Mouse (Mus musculus) ES-E14 (cell line): ENCODE results near the gene Pcnx2. TPM values are rescaled to one million over a fixed set of nuclear protein-coding genes. Genes with fewer than 3 reads are reported as not detected.

Experiments
- DNase-seq: peaks from one replicate; pipeline ENCODE4 v3.0.0-alpha.2; 2013; ENCODE audit warnings: low read depth, low spot score
- H3K27ac ChIP-seq: 2 replicates; pipeline ENCODE4 v1.5.1; 2012; ENCODE audit warnings: low read depth, mild to moderate bottlenecking, low read length, moderate library complexity, mixed read lengths; ENCODE audit not compliant: poor library complexity, insufficient read depth, severe bottlenecking
- H3K36me3 ChIP-seq: 2 replicates; pipeline ENCODE4 v1.6.1; 2012; ENCODE audit warnings: mild to moderate bottlenecking, low read length, moderate library complexity, mixed read lengths; ENCODE audit not compliant: control insufficient read depth, poor library complexity, insufficient read depth, severe bottlenecking
- H3K4me1 ChIP-seq, 2 experiments: fragments of 150-350 bp in 1 of 2; sonication (generic) in 1 of 2; 2 replicates each; pipeline ENCODE4 v1.6.1; 2012; ENCODE audit warnings: low read length in 2 of 2, mild to moderate bottlenecking in 1 of 2, mixed read lengths in 1 of 2; ENCODE audit not compliant: control insufficient read depth in 2 of 2, insufficient read depth in 2 of 2, poor library complexity in 1 of 2
- H3K4me3 ChIP-seq, 2 experiments: fragments of 150-350 bp in 1 of 2; sonication (generic) in 1 of 2; 2 replicates each; pipeline ENCODE4 v1.5.1; 2012; ENCODE audit warnings: low read length in 2 of 2, low read depth in 1 of 2, mild to moderate bottlenecking in 1 of 2, mixed read lengths in 1 of 2; ENCODE audit not compliant: insufficient read depth in 1 of 2, poor library complexity in 1 of 2, severe bottlenecking in 1 of 2
- H3K9ac ChIP-seq: 2 replicates; pipeline ENCODE4 v1.6.1; 2012; ENCODE audit warnings: low read depth, mild to moderate bottlenecking, low read length, mixed read lengths; ENCODE audit not compliant: poor library complexity, insufficient read depth, severe bottlenecking
- H3K9me3 ChIP-seq: fragments of 150-350 bp; sonication (generic); 2 replicates; pipeline ENCODE4 v1.6.1; 2012; ENCODE audit warnings: low read depth, mild to moderate bottlenecking, low read length; ENCODE audit not compliant: control insufficient read depth, insufficient read depth
- CHD2 ChIP-seq: IDR thresholded peaks from 2 replicates; pipeline ENCODE4 v1.6.1; 2014; ENCODE audit warnings: mild to moderate bottlenecking, low read depth, low read length, inconsistent platforms
- HCFC1 ChIP-seq: IDR thresholded peaks from 2 replicates; pipeline ENCODE4 v1.6.1; 2012; ENCODE audit warnings: low read length, inconsistent platforms, borderline replicate concordance; ENCODE audit not compliant: insufficient read depth
- MAFK ChIP-seq: IDR thresholded peaks from 2 replicates; pipeline ENCODE4 v1.6.1; 2014; ENCODE audit warnings: mild to moderate bottlenecking, low read depth, low read length, inconsistent platforms; ENCODE audit not compliant: insufficient read depth
- ZC3H11A ChIP-seq: IDR thresholded peaks from 2 replicates; pipeline ENCODE4 v1.6.1; 2012; ENCODE audit warnings: low read depth, mild to moderate bottlenecking, inconsistent platforms, low read length, borderline replicate concordance
- ZNF384 ChIP-seq: IDR thresholded peaks from 2 replicates; pipeline ENCODE4 v1.6.1; 2012; ENCODE audit warnings: low read depth, low read length, inconsistent platforms
- in situ Hi-C, 2 experiments: fragments of 600-800 bp; cut with MboI; formaldehyde crosslinking; loops; one replicate each; pipeline ENCODE4 v1.15.1; 2025; ENCODE audit warnings: low sequenced_read_pairs in 2 of 2, inconsistent platforms in 1 of 2; ENCODE audit not compliant: unreplicated experiment in 2 of 2
- total RNA-seq: library from RNA; depleted of rRNA; stranded (reverse); fragments of 300-350 nt; gene quantifications from 2 replicates; pipeline ENCODE4 v1.2.3, GENCODE M21; 2012

Pcnx2 gene
- total RNA-seq, 1 experiment, result 2.0 TPM

GRCm38 (mm10) chr8:125750846-125751245 is 147.3 kb downstream of the Pcnx2 start:
- in situ Hi-C loops, result no loop called here
- Histone ChIP-seq H3K27ac (no peak overlapping the region), H3K4me3 (no peak overlapping the region), H3K4me1 (no peaks in the 10 kb centered on the region), H3K36me3 (peaks cover 7% of the 10 kb centered on the region; the same call in 1 of the 2 replicates), H3K9ac (no peak overlapping the region), H3K9me3 (no peaks in the 10 kb centered on the region)
- TF ChIP-seq HCFC1 (no peak), CHD2 (no peak), ZNF384 (no peak), ZC3H11A (no peak), MAFK (no peak)
- no peak for DNase-seq

GRCm38 (mm10) chr8:125747390-125747789 is 150.7 kb downstream of the Pcnx2 start:
- Histone ChIP-seq H3K36me3 (peaks cover 10% of the 10 kb centered on the region; the same call in 1 of the 2 replicates), H3K9ac (no peak overlapping the region), H3K4me1 (no peaks in the 10 kb centered on the region), H3K27ac (no peak overlapping the region), H3K9me3 (no peaks in the 10 kb centered on the region), H3K4me3 (no peak overlapping the region)
- TF ChIP-seq MAFK, result no peak
- no peak for TF ChIP-seq ZC3H11A
- TF ChIP-seq ZNF384, result no peak
- TF ChIP-seq CHD2, result no peak
- TF ChIP-seq HCFC1, result no peak
- no peak for DNase-seq
- in situ Hi-C loops, result no loop called here

GRCm38 (mm10) chr8:125744914-125745576 is 153.1 kb downstream of the Pcnx2 start:
- Histone ChIP-seq H3K27ac (no peak overlapping the region), H3K9me3 (no peaks in the 10 kb centered on the region), H3K9ac (no peak overlapping the region), H3K36me3 (peaks cover 11% of the 10 kb centered on the region; the same call in 1 of the 2 replicates), H3K4me1 (peaks cover 0 to 10% of the 10 kb centered on the region in 2 experiments; a peak in 1 of 4 replicates), H3K4me3 (no peak overlapping the region)
- in situ Hi-C loops, result no loop called here
- no peak for TF ChIP-seq ZNF384
- TF ChIP-seq MAFK, result no peak
- no peak for DNase-seq

- Histone ChIP-seq H3K4me1 (peaks cover 0 to 10% of the 10 kb centered on the region in 2 experiments; a peak in 1 of 4 replicates), H3K27ac (no peak overlapping the region), H3K9me3 (no peaks in the 10 kb centered on the region), H3K9ac (no peak overlapping the region), H3K4me3 (no peak overlapping the region), H3K36me3 (peaks cover 11% of the 10 kb centered on the region; the same call in 1 of the 2 replicates)
- in situ Hi-C loops, result no loop called here
- no peak for TF ChIP-seq MAFK
- no peak for TF ChIP-seq ZNF384
- no peak for TF ChIP-seq ZC3H11A
- DNase-seq, result no peak
These were observed 155.7 kb downstream of the Pcnx2 start for GRCm38 (mm10) chr8:125742406-125742805.

GRCm38 (mm10) chr8:125741855-125742254 is 156.3 kb downstream of the Pcnx2 start:
- H3K9me3 ChIP-seq, result no peaks in the 10 kb centered on the region
- in situ Hi-C loops, result no loop called here
- H3K27ac ChIP-seq, result no peak overlapping the region
- no peak for DNase-seq
- peaks cover 11% of the 10 kb centered on the region; the same call in 1 of the 2 replicates for H3K36me3 ChIP-seq
- TF ChIP-seq ZNF384, result no peak
- no peak for TF ChIP-seq HCFC1
- no peak for TF ChIP-seq ZC3H11A
- no peak for TF ChIP-seq CHD2
- no peak for TF ChIP-seq MAFK
- H3K4me1 ChIP-seq, result peaks cover 0 to 10% of the 10 kb centered on the region in 2 experiments; a peak in 1 of 4 replicates
- no peak overlapping the region for H3K4me3 ChIP-seq
- no peak overlapping the region for H3K9ac ChIP-seq
